Mouse (Mus musculus): ENCODE results near the gene Fgf3. TPM values are rescaled to one million over a fixed set of nuclear protein-coding genes. Genes with fewer than 3 reads are reported as not detected.

Gene Fgf3
- polyA plus RNA-seq, 1 experiment, result not detected

DNA sequence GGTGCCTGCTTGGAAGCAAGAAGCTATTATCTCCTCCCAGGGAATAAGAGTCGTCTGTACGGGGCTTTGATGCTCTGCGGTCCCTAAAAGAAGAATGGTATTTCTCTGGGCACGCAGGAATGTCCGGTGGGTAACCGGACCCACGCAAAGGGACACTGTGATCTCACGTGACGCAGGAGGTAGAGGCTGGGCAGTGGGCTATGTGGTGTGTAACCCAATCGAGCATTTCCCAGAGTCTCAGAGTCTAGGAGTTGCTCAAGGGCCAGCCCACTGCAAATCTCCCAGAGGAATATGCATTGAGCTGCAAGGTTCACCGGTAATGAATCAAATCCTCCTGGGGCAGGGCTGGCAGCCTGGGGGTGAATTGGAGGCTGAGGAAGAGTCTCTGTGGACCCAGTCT is 9.5 kb upstream of the Fgf3 start:
- no peaks in the 10 kb centered on the region for H3K27me3 ChIP-seq (replicated peaks; ENCODE audit: control insufficient read depth, insufficient read depth, low read length)
- WGBS, result 29% methylated on average over 11 of the region's 11 CpGs
- no peak overlapping the region for H3K4me3 ChIP-seq (ENCODE audit: insufficient read depth, low read depth, low read length)
- no peaks in the 10 kb centered on the region for H3K4me1 ChIP-seq (ENCODE audit: control insufficient read depth, insufficient read depth, low read length)
- TF ChIP-seq POLR2A (IDR thresholded peaks at IDR 0.05; ENCODE audit: low read depth, low read length), result no peak
- no peak for TF ChIP-seq CTCF (conservative IDR thresholded peaks at IDR 0.05; ENCODE audit: insufficient read depth, insufficient read length, low read depth, low read length)
- H3K36me3 ChIP-seq (ENCODE audit: control insufficient read depth, insufficient read depth, low read length), result no peaks in the 10 kb centered on the region
- no peak overlapping the region for H3K27ac ChIP-seq (ENCODE audit: insufficient read depth, low read depth, low read length)
- no peak for DNase-seq

DNA sequence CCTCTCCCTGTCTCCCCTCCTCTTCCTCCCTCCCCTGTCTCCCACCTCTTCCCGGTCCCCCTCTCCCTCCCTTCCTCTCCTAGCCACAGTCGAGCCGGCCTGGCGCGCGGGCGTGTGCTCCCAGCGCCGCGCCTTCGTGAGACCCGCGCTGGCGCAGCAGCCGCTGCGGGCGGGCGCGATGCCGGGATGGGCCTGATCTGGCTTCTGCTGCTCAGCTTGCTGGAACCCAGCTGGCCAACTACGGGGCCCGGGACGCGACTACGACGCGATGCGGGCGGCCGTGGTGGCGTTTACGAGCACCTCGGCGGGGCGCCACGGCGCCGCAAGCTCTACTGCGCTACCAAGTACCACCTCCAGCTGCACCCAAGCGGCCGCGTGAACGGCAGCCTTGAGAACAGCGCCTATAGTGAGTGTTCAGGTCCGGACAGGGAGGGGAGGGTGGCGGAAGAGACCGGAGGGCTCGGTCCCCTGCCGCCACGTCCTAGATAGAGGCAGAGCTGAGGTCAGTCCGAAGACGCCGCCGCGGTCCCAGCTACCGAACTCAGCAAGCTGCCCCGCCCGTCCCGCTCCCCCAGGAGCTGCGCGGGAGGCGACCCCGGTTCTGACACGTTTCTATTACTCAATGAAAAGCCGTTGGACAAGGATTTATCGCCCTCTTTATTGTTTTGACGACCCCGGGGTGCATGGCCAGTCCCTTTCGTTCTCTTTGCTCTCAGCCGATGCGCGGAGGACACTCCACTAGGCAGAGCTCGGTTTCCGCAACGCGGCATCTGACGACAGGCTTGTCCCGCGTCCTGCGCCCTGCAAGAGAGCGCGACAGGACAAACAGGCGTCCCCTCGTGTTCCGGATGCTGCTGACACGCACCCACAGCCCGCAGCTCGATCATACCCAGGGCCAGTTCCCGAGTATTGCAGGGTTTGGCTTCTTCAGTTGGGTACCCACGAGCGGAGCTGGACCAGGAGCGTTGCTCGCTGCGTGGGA is 930 bp downstream of the Fgf3 start:
- Histone ChIP-seq H3K27me3 (replicated peaks; ENCODE audit: control insufficient read depth, insufficient read depth, low read length) (no peaks in the 10 kb centered on the region), H3K36me3 (ENCODE audit: control insufficient read depth, insufficient read depth, low read length) (no peaks in the 10 kb centered on the region), H3K27ac (ENCODE audit: insufficient read depth, low read depth, low read length) (no peak overlapping the region), H3K4me3 (ENCODE audit: insufficient read depth, low read depth, low read length) (no peak overlapping the region), H3K4me1 (ENCODE audit: control insufficient read depth, insufficient read depth, low read length) (no peaks in the 10 kb centered on the region)
- under 1% methylated on average over 94 of the region's 94 CpGs for WGBS
- DNase-seq, result no peak
- TF ChIP-seq POLR2A (IDR thresholded peaks at IDR 0.05; ENCODE audit: low read depth, low read length), result no peak

GRCm38 (mm10) chr7:144846158-144846557 is 8.3 kb downstream of the Fgf3 start:
- Histone ChIP-seq H3K4me1 (ENCODE audit: control insufficient read depth, insufficient read depth, low read length) (no peaks in the 10 kb centered on the region), H3K27ac (ENCODE audit: insufficient read depth, low read depth, low read length) (no peak overlapping the region), H3K4me3 (ENCODE audit: insufficient read depth, low read depth, low read length) (no peak overlapping the region), H3K27me3 (replicated peaks; ENCODE audit: control insufficient read depth, insufficient read depth, low read length) (no peaks in the 10 kb centered on the region), H3K36me3 (ENCODE audit: control insufficient read depth, insufficient read depth, low read length) (no peaks in the 10 kb centered on the region)
- DNase-seq, result peak; percentile 18
- TF ChIP-seq POLR2A (IDR thresholded peaks at IDR 0.05; ENCODE audit: low read depth, low read length) (no peak), CTCF (conservative IDR thresholded peaks at IDR 0.05; ENCODE audit: insufficient read depth, insufficient read length, low read depth, low read length) (peak; percentile 79)
- 31% methylated on average over 4 of the region's 4 CpGs for WGBS

DNA sequence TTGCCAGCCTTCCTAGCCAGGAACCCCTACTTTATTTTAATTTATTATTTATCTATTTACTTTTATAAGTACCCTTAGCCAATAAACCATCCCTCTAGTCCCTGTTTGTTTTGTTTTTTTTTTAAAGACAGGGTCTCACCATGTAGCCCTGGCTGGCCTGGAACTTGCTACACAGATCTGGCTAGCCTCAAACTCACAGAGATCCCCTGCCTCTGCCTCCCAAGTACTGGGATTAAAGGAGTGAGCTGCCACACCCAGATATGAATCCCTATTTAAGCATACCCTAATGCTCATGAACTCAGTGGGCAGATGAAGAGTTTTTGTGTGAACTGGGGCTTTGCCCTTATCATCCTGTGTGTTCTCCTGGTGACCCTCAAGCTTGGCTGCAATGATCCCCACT is 9.2 kb downstream of the Fgf3 start, which contains the start of gene Fgf4:
Gene Fgf4 (plus strand): TSS at position 301 of the 400 bp plus-strand sequence.
- no peaks in the 10 kb centered on the region for H3K27me3 ChIP-seq (replicated peaks; ENCODE audit: control insufficient read depth, insufficient read depth, low read length)
- H3K36me3 ChIP-seq (ENCODE audit: control insufficient read depth, insufficient read depth, low read length), result no peaks in the 10 kb centered on the region
- no peak for DNase-seq
- H3K4me1 ChIP-seq (ENCODE audit: control insufficient read depth, insufficient read depth, low read length), result no peaks in the 10 kb centered on the region
- H3K4me3 ChIP-seq (ENCODE audit: insufficient read depth, low read depth, low read length), result no peak within 1 kb of the TSS
- TF ChIP-seq CTCF (conservative IDR thresholded peaks at IDR 0.05; ENCODE audit: insufficient read depth, insufficient read length, low read depth, low read length), result no peak
- no peak for TF ChIP-seq POLR2A (IDR thresholded peaks at IDR 0.05; ENCODE audit: low read depth, low read length)
- no peak within 1 kb of the TSS for H3K27ac ChIP-seq (ENCODE audit: insufficient read depth, low read depth, low read length)

GRCm38 (mm10) chr7:144851321-144851720 is 13.4 kb downstream of the Fgf3 start:
- Histone ChIP-seq H3K4me3 (ENCODE audit: insufficient read depth, low read depth, low read length) (no peak overlapping the region), H3K36me3 (ENCODE audit: control insufficient read depth, insufficient read depth, low read length) (no peaks in the 10 kb centered on the region), H3K27ac (ENCODE audit: insufficient read depth, low read depth, low read length) (no peak overlapping the region), H3K4me1 (ENCODE audit: control insufficient read depth, insufficient read depth, low read length) (no peaks in the 10 kb centered on the region), H3K27me3 (replicated peaks; ENCODE audit: control insufficient read depth, insufficient read depth, low read length) (no peaks in the 10 kb centered on the region)
- no peak for DNase-seq
- WGBS, result 68% methylated on average over 3 of the region's 3 CpGs
- TF ChIP-seq CTCF (conservative IDR thresholded peaks at IDR 0.05; ENCODE audit: insufficient read depth, insufficient read length, low read depth, low read length) (no peak), POLR2A (IDR thresholded peaks at IDR 0.05; ENCODE audit: low read depth, low read length) (no peak)

DNA sequence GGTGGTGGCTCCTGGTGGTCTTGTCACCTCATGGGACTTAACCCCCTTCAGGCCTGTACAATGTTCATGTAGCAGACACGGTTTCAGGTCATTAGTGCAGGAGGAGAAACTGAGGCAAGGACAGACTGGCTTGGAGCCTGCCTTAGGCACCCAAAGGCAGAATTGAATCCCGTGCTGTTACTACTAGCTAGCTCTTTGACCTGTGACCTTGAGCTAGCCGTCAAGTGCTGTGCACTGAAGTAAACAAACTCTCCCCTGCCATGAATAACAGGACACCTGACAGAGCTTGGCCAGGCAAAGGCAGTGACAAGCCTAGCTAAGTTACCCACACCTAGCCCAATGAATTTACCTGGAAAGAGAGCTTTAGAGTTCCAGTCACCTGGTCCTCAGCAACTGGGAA is 17.1 kb downstream of the Fgf3 start:
- H3K4me3 ChIP-seq (ENCODE audit: insufficient read depth, low read depth, low read length), result no peak overlapping the region
- no peaks in the 10 kb centered on the region for H3K27me3 ChIP-seq (replicated peaks; ENCODE audit: control insufficient read depth, insufficient read depth, low read length)
- no peaks in the 10 kb centered on the region for H3K4me1 ChIP-seq (ENCODE audit: control insufficient read depth, insufficient read depth, low read length)
- 37% methylated on average over 3 of the region's 3 CpGs for WGBS
- TF ChIP-seq POLR2A (IDR thresholded peaks at IDR 0.05; ENCODE audit: low read depth, low read length), result no peak
- TF ChIP-seq CTCF (conservative IDR thresholded peaks at IDR 0.05; ENCODE audit: insufficient read depth, insufficient read length, low read depth, low read length), result no peak
- H3K27ac ChIP-seq (ENCODE audit: insufficient read depth, low read depth, low read length), result no peak overlapping the region
- DNase-seq, result no peak
- H3K36me3 ChIP-seq (ENCODE audit: control insufficient read depth, insufficient read depth, low read length), result no peaks in the 10 kb centered on the region

- no peak for TF ChIP-seq POLR2A (IDR thresholded peaks at IDR 0.05; ENCODE audit: low read depth, low read length)
- no peak overlapping the region for H3K27ac ChIP-seq (ENCODE audit: insufficient read depth, low read depth, low read length)
- no peaks in the 10 kb centered on the region for H3K4me1 ChIP-seq (ENCODE audit: control insufficient read depth, insufficient read depth, low read length)
- H3K4me3 ChIP-seq (ENCODE audit: insufficient read depth, low read depth, low read length), result no peak overlapping the region
- no peak for DNase-seq
- 92% methylated on average over 7 of the region's 7 CpGs for WGBS
- H3K36me3 ChIP-seq (ENCODE audit: control insufficient read depth, insufficient read depth, low read length), result no peaks in the 10 kb centered on the region
- H3K27me3 ChIP-seq (replicated peaks; ENCODE audit: control insufficient read depth, insufficient read depth, low read length), result peaks cover 2% of the 10 kb centered on the region
Measured at GRCm38 (mm10) chr7:144857158-144857557, 19.3 kb downstream of the Fgf3 start.

Data from kidney, adult 2 months (tissue).